Mouse (Mus musculus) kidney, embryonic 14.5 days (tissue): ENCODE measurements around the gene Vwa3b. TPM values are rescaled to one million over a fixed set of nuclear protein-coding genes. Genes with fewer than 3 reads are reported as not detected.

Source experiments
- ATAC-seq: fragments of 200-750 bp; cut with Nextera tagmentation; 2 replicates; pipeline ENCODE4 v1.8.0; 2017; ENCODE audit warnings: moderate number of reproducible peaks, mild to moderate bottlenecking, moderate TSS enrichment, moderate library complexity; ENCODE audit not compliant: low FRiP score, low TSS enrichment
- H3K27ac ChIP-seq: fragments of 300-500 bp; sonication (generic); 2 replicates; pipeline ENCODE4 v1.5.1; 2014; ENCODE audit warnings: low read depth, mild to moderate bottlenecking, low read length, moderate library complexity, mixed read lengths
- H3K27me3 ChIP-seq: fragments of 300-500 bp; sonication (generic); 2 replicates; pipeline ENCODE4 v1.6.1; 2014; ENCODE audit warnings: mild to moderate bottlenecking, low read length; ENCODE audit not compliant: control insufficient read depth, insufficient read depth
- H3K36me3 ChIP-seq: fragments of 300-500 bp; sonication (generic); 2 replicates; pipeline ENCODE4 v1.6.1; 2014; ENCODE audit warnings: low read length, mixed read lengths; ENCODE audit not compliant: control insufficient read depth, insufficient read depth
- H3K4me1 ChIP-seq: fragments of 300-500 bp; sonication (generic); 2 replicates; pipeline ENCODE4 v1.6.1; 2014; ENCODE audit warnings: low read length, mixed read lengths; ENCODE audit not compliant: control insufficient read depth, insufficient read depth
- H3K4me2 ChIP-seq: fragments of 300-500 bp; sonication (generic); replicated peaks from 2 replicates; pipeline ENCODE4 v1.6.1; 2014; ENCODE audit warnings: low read depth, mild to moderate bottlenecking, low read length
- H3K4me3 ChIP-seq: fragments of 300-500 bp; sonication (generic); 2 replicates; pipeline ENCODE4 v1.5.1; 2014; ENCODE audit warnings: mild to moderate bottlenecking, low read length
- H3K9ac ChIP-seq: fragments of 300-500 bp; sonication (generic); 2 replicates; pipeline ENCODE4 v1.6.1; 2014; ENCODE audit warnings: low read depth, mild to moderate bottlenecking, low read length, moderate library complexity
- H3K9me3 ChIP-seq: fragments of 300-500 bp; sonication (generic); 2 replicates; pipeline ENCODE4 v1.6.1; 2016; ENCODE audit warnings: low read length; ENCODE audit not compliant: control insufficient read depth
- WGBS: fragments of 180-500 bp; shearing (Covaris S2); extraction: QIAGEN DNeasy Blood & Tissue Kit; methylation state at CpG from one replicate; pipeline ENCODE4 v1.1.7; 2014; 5-methylcytosine and 5-hydroxymethylcytosine counted together
- polyA plus RNA-seq: library from polyadenylated mRNA; unstranded; fragments of >200 nt; fragmentation: Nextera tagmentation; extraction: Ambion mirVana; gene quantifications from 2 replicates; pipeline ENCODE4 v1.2.1, GENCODE M21; 2014

Vwa3b gene
- polyA plus RNA-seq, 1 experiment from 2014 or later: not detected

DNA sequence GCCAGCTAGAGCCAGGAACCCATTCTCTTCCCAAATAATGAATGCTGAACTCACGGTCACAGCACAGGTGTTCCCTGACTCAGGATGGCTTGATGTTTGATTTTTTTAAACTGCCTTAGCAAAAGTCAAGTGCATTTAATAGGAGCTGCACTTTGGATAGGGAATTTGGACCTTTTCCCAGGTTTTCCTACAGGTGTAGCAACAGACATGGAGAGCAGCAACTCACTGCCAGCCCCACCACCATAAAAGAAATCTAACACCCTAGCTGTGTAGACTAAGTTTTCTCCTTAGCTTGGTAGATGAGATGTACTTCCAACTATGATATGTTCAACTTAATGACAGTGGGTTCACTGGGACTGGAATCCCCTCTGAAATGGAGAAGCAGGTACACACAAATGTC is 1.0 kb upstream of the Vwa3b start:
- Histone ChIP-seq H3K36me3 (no peaks in the 10 kb centered on the region), H3K4me2 (no peak overlapping the region), H3K4me1 (0 out of 2 replicates have a peak, but pooled peaks cover 5% of the 10 kb centered on the region), H3K4me3 (no peak overlapping the region), H3K9me3 (no peaks in the 10 kb centered on the region), H3K27ac (no peak overlapping the region), H3K27me3 (no peaks in the 10 kb centered on the region), H3K9ac (no peak overlapping the region)
- 100% methylated on average over 1 of the region's 1 CpGs for WGBS
- no peak for ATAC-seq

- H3K9ac ChIP-seq: no peak overlapping the region
- H3K36me3 ChIP-seq: no peaks in the 10 kb centered on the region
- H3K27ac ChIP-seq: no peak overlapping the region
- no peak overlapping the region for H3K4me3 ChIP-seq
- H3K4me2 ChIP-seq: no peak overlapping the region
- H3K9me3 ChIP-seq: no peaks in the 10 kb centered on the region
- H3K27me3 ChIP-seq: no peaks in the 10 kb centered on the region
- WGBS: 63% methylated on average over 6 of the region's 6 CpGs
- H3K4me1 ChIP-seq: 0 out of 2 replicates have a peak, but pooled peaks cover 5% of the 10 kb centered on the region
- no peak for ATAC-seq
Measured at GRCm38 (mm10) chr1:37026866-37027265, 470 bp downstream of the Vwa3b start.

- no peak overlapping the region for H3K27ac ChIP-seq
- no peaks in the 10 kb centered on the region for H3K36me3 ChIP-seq
- 7% methylated on average over 18 of the region's 18 CpGs for WGBS
- H3K4me2 ChIP-seq: peak overlapping the region; percentile 53
- ATAC-seq: no peak
- H3K9ac ChIP-seq: no peak overlapping the region
- 0 out of 2 replicates have a peak, but pooled peaks cover 5% of the 10 kb centered on the region for H3K4me1 ChIP-seq
- H3K9me3 ChIP-seq: no peaks in the 10 kb centered on the region
- H3K4me3 ChIP-seq: peak overlapping the region; percentile 41
- no peaks in the 10 kb centered on the region for H3K27me3 ChIP-seq
Measured at GRCm38 (mm10) chr1:37028439-37029153, 2.2 kb downstream of the Vwa3b start.

- no peaks in the 10 kb centered on the region for H3K9me3 ChIP-seq
Measured at GRCm38 (mm10) chr1:37029154-37029907, 2.9 kb downstream of the Vwa3b start.

GRCm38 (mm10) chr1:37029942-37030341 is 3.5 kb downstream of the Vwa3b start:
- H3K9me3 ChIP-seq: no peaks in the 10 kb centered on the region
- WGBS: 31% methylated on average over 5 of the region's 5 CpGs
- H3K4me2 ChIP-seq: peak overlapping the region; percentile 53
- H3K27ac ChIP-seq: no peak overlapping the region
- no peak overlapping the region for H3K9ac ChIP-seq
- no peaks in the 10 kb centered on the region for H3K36me3 ChIP-seq
- peak; percentile 33; the same call in 1 of the 2 replicates for ATAC-seq
- no peak overlapping the region for H3K4me3 ChIP-seq
- no peaks in the 10 kb centered on the region for H3K27me3 ChIP-seq
- H3K4me1 ChIP-seq: 0 out of 2 replicates have a peak, but pooled peaks cover 5% of the 10 kb centered on the region

More at GRCm38 (mm10) chr1:37029154-37029907, 2.9 kb downstream of the Vwa3b start:
- peak overlapping the region; percentile 41 for H3K4me3 ChIP-seq
- ATAC-seq: peak; percentile 96
- H3K4me1 ChIP-seq: 0 out of 2 replicates have a peak, but pooled peaks cover 5% of the 10 kb centered on the region
- no peaks in the 10 kb centered on the region for H3K36me3 ChIP-seq
- peak overlapping the region; percentile 53 for H3K4me2 ChIP-seq
- H3K27me3 ChIP-seq: no peaks in the 10 kb centered on the region
- WGBS: 2% methylated on average over 26 of the region's 26 CpGs
- 0 out of 2 replicates have a peak overlapping the region, but pooled peaks have one; percentile 9 for H3K9ac ChIP-seq
- no peak overlapping the region for H3K27ac ChIP-seq

DNA sequence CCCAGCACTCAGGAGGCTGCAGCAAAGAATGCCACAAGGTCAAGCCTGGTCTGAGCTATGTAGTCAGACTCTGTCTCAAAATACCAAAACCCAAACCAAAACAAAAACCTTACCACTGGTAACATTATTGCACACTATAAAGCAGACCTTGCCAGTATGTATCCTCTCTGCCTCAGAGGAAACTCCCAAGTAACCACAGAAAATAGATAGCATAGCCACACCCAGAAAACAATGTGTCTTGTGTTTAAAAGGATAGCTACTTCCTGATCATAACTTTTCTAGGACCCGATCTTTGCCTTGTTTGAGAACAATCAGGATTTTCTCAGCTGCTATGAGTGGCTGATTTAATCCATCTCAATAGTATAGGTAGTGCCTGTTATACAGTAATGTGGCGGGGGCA is 4.3 kb downstream of the Vwa3b start:
- Histone ChIP-seq H3K36me3 (no peaks in the 10 kb centered on the region), H3K27me3 (no peaks in the 10 kb centered on the region), H3K4me3 (no peak overlapping the region), H3K27ac (no peak overlapping the region), H3K4me1 (0 out of 2 replicates have a peak, but pooled peaks cover 5% of the 10 kb centered on the region), H3K9ac (no peak overlapping the region), H3K4me2 (no peak overlapping the region), H3K9me3 (no peaks in the 10 kb centered on the region)
- no peak for ATAC-seq
- WGBS: 75% methylated on average over 2 of the region's 2 CpGs

DNA sequence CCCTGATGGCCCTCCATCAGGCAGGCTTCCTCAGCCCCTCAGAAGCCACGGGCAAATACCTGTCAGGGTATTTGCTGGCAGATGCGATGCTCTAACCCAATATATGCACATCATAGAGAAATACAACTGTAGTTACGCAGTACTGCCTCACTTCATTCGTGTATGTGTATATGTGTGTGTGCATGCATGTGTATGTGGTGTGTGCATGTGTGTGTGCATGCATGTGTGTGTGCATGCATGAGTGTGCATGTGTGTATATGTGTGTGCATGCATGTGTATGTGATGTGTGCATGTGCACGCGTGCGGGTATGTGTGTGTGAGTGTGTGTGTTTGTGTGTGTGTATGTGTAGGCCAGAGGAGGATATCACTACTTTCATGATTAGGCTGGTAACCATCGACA is 9.5 kb downstream of the Vwa3b start:
- H3K9ac ChIP-seq: no peak overlapping the region
- no peaks in the 10 kb centered on the region for H3K27me3 ChIP-seq
- no peaks in the 10 kb centered on the region for H3K36me3 ChIP-seq
- no peak overlapping the region for H3K4me2 ChIP-seq
- no peak overlapping the region for H3K27ac ChIP-seq
- H3K9me3 ChIP-seq: no peaks in the 10 kb centered on the region
- no peak for ATAC-seq
- no peaks in the 10 kb centered on the region for H3K4me1 ChIP-seq
- H3K4me3 ChIP-seq: no peak overlapping the region
- 90% methylated on average over 8 of the region's 8 CpGs for WGBS

GRCm38 (mm10) chr1:37041126-37041525 is 14.7 kb downstream of the Vwa3b start:
- Histone ChIP-seq H3K9me3 (no peaks in the 10 kb centered on the region), H3K4me3 (no peak overlapping the region), H3K27me3 (no peaks in the 10 kb centered on the region), H3K9ac (no peak overlapping the region), H3K36me3 (no peaks in the 10 kb centered on the region), H3K27ac (no peak overlapping the region), H3K4me2 (no peak overlapping the region), H3K4me1 (0 out of 2 replicates have a peak, but pooled peaks cover 2% of the 10 kb centered on the region)
- ATAC-seq: no peak
- WGBS: 84% methylated on average over 7 of the region's 7 CpGs

DNA sequence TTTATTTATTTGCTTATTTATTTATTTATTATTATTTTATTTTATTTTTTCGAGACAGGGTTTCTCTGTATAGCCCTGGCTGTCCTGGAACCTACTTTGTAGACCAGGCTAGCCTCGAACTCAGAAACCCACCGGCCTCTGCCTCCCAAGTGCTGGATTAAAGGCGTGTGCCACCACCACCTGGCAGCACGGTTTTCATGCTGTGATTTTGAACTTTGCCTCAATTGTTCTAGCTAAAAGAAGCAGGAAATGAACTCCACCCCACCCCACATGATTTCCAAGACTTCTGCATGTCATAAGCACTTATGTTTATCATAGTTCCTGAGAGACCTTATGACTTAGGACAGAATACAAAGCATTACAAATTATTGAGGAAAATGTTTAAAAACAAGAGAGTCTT is 15.5 kb downstream of the Vwa3b start:
- ATAC-seq: no peak
- Histone ChIP-seq H3K27me3 (no peaks in the 10 kb centered on the region), H3K4me3 (no peak overlapping the region), H3K9ac (no peak overlapping the region), H3K27ac (no peak overlapping the region), H3K36me3 (no peaks in the 10 kb centered on the region), H3K9me3 (no peaks in the 10 kb centered on the region), H3K4me1 (0 out of 2 replicates have a peak, but pooled peaks cover 2% of the 10 kb centered on the region), H3K4me2 (no peak overlapping the region)
- 89% methylated on average over 5 of the region's 5 CpGs for WGBS
